Mouse (Mus musculus): ENCODE measurements at regions not wholly inside any gene's neighbourhood (a gene's known extent, or its start where the extent isn't known, plus 50 kb on each side); places are given as distances from the start of the nearest gene placed in this dataset.

DNA sequence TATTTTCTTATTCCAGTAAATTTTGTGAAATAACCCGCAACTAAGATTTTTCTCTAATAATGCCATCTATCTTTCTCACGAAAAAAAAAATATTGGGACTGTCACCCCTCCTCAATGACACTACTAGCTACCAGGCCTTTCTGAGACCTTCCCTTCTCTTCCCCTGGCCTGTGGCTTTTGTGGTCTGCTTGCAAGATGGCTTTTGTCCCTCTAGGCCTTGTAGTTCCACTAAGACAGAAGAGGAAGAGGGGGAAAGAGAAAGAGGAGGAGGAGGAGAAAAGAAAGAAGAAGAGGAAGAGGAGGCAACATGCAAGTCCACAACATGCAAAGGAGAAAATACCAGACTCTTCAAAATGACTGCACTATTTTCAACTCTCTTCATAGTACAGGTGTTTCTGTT, 590.9 kb upstream of the Sall1 start:
- DNase-seq: no peak

- DNase-seq: no peak
Observed at GRCm38 (mm10) chr8:89632304-89632703, 588.3 kb upstream of the Sall1 start.

GRCm38 (mm10) chr8:89630540-89630939, 586.6 kb upstream of the Sall1 start:
- DNase-seq: no peak

DNA sequence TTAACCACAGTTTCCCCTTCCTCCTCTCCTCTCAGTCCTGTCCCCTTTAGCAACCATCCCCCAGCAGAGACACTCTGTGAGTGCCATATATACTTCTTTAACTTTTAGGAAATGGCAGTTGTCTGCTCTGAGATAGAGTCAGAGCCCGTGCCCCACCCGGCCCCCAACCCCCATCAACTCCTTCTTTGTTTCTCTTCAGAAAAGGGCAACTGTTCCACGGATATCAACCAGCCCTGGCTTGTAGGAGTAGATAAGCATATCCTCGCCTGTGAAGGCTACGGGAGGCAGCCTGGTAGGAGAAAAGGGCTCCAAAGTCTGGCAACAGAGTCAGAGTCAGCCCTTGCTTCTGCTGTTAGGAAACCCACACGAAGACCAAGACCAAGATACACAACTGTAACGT, 574.1 kb upstream of the Sall1 start:
- no peak for DNase-seq

DNA sequence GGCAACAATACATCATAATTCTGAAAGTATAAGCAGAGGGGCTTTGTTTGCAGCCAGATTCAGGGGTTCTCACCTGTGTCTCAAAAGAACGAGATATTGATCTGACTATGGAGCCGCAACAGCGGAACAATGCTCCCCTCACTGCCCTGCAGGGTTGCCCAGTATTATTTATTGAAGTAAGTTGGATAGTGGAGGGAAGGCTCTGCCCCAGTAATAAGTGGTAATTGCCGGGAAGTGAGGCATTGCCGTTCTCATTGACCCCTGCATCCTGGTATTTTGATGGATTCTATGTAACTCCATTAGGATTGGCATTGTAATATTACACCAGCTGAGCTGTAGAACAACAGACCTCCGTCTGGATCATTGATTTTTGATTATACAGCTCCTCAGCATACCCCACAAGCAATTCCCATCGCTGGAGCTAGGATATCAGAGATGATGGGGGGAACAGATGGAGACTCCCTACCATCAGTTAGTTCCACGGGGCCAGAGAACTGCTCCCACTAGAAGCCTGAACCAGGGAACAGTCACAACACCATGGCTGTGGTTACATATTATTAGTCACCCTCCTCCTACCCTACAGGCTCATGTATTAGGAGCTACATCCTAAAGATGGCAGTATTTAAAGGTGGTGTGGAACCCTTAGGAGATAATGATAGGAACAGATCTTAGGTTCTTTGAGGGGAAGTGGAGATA, 572.0 kb upstream of the Sall1 start:
- no peak for DNase-seq

GRCm38 (mm10) chr8:89609074-89609473, 565.1 kb upstream of the Sall1 start:
- DNase-seq: no peak

DNA sequence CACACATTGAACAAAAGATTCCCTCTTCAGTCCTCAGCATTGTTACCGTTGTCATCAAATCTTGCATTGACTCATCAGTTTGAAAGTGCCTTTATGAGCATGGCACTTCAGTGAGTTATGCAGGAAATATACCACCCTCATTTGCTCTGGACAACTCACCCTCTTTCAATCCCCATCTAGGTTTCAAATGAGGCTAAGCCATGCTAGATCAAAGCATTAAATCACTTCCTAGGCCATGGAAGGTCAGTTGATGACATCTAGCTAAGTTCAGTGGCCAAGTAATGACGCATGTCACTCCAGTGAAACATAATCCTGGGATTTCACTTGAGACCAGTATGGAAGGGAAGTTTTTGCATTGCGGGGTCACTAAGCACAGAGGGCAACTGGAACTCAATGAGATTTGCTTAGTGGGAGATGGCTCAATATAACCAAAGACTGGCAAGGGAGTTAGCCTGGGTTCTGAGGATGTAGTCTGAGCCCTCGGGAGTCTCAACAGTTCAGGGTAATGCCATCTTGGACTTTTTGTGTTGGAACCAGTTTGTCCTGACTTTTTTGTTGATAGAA, 562.0 kb upstream of the Sall1 start:
- no peak for DNase-seq

- DNase-seq: no peak
Observed at GRCm38 (mm10) chr8:89604461-89604860, 560.5 kb upstream of the Sall1 start.

GRCm38 (mm10) chr8:89596380-89596779, 552.4 kb upstream of the Sall1 start:
- DNase-seq: no peak

GRCm38 (mm10) chr8:89583091-89583490, 539.1 kb upstream of the Sall1 start:
- DNase-seq: no peak

DNA sequence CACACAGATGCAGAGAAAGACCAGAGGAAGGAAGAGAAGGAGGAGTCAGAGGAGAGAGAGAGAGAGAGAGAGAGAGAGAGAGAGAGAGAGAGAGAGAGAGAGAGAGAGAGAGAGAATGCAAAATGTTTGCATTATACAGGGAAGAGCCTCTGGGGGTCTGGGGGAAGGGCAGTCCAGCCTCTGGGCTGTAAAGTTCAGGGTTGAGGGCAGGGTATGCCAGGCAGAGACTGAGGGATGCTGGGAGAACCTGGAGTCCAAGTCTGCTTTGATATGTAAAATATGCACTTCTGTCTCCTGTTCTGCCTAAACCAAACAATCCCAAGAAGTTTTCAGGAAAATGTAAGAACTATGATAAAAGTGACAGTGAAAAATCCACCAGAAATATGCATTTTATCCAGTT, 538.6 kb upstream of the Sall1 start:
- DNase-seq: no peak

- peak in 1 of 2 experiments; percentile 16 for DNase-seq
Observed at GRCm38 (mm10) chr8:89571816-89572215, 527.9 kb upstream of the Sall1 start.

GRCm38 (mm10) chr8:89570639-89571325, 526.8 kb upstream of the Sall1 start:
- no peak for DNase-seq

GRCm38 (mm10) chr8:89569406-89569805, 525.4 kb upstream of the Sall1 start:
- no peak for DNase-seq

DNA sequence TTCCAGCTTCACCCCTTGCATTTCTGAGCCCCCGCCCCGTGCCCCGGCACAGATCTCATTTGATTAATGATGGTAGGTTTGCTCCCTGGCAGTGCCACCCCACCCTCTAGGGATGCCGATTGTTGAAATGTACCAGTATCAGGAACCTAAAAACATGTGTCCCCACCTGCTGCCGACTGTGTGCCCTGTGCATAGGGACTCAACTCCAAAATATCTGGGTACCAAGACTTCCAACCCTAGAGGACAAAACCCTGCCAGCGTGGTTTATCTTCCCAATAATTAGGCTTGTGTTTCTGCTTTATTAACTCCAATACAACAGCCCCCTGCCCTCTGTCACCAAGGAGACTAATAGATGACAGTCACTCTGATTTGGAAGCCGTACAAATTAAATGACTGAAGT, 524.7 kb upstream of the Sall1 start:
- no peak for DNase-seq

DNA sequence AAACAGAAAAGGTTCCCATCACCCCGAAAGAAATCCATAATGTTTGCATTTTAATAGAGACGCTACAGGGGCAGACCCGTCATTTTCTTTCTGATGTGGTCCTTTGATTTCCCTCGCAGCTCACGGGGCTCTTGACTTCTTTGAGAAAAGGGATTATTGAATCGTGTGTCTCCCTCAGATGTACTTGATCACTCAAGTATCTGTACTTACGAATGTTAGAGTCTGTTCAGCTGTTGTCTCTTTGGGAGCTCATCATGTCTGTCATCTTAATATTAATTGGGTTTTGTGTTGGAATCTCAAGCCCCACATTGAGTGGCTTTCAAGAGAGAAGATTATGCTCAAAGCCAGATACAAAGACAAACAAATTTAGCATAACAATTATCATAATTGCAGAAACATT, 523.0 kb upstream of the Sall1 start:
- DNase-seq: no peak

- DNase-seq: no peak
Observed at GRCm38 (mm10) chr8:89566461-89566860, 522.5 kb upstream of the Sall1 start.

DNA sequence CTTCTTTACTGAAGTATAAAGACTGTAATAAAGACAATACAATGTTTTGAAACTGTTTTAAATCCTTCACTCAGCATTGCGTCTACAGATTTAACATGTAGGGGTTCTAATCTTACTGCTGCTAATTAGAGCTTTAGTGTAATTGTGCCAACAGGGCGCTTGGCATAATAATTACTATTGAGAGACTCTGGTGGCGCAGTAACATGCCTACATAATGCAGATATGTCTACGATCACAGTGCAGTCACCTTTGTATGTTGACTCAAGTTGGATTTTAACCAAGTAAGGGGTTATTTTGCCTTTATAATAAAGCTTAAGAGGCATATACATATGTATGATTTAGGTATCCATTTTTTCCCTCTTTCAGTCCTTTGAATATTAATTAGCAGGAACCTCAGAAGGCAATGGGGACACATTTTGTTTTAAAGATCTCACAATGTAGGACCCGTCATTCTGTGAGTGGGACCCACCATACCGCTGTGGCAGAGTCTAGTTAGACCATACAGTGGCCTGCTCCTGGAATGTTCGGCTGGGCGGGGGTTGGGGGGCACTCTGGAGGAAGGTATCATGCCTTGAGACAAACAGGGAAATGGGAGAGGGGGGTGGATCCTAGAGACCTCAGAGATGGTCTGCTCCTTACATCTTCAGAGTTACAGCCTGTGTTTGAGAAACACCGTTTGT, 521.3 kb upstream of the Sall1 start:
- no peak for DNase-seq

DNA sequence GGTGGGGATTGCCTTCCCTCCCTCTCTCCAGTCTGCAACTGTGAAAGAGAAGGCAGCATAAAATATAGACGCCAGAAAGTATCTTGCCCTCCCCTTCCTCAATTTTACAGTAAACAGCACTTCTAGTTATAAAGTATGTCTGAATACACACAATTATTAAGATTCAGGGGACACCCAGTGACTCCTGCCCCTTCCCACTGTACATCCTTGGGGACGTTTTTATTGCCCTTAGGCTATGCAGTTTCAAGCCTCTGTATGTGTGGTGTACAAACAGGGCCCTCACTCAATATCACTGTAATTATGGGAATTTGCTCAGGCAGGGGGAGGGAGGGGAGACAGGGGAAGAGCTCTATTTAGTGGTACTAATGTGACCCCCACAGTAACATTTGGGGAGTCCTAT, 519.6 kb upstream of the Sall1 start:
- no peak for DNase-seq

DNA sequence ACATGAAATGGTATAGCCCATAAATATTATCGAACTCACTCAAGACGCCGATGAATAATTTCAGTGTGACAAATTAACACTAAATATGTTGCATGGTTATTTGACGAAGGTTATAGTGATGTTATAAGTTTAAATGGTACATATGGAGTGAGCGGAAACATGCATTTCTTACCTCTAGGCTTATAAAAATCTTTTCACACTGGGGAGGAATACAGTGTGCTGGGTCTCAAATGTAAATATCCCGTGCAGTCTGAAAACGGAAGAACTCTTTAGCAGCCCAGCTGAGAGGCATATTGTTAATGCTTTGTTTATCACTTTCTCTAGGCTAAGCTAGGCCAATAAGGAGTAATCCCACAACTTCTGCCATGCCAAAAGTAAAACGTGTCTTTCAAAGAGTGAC, 518.6 kb upstream of the Sall1 start:
- no peak for DNase-seq

DNA sequence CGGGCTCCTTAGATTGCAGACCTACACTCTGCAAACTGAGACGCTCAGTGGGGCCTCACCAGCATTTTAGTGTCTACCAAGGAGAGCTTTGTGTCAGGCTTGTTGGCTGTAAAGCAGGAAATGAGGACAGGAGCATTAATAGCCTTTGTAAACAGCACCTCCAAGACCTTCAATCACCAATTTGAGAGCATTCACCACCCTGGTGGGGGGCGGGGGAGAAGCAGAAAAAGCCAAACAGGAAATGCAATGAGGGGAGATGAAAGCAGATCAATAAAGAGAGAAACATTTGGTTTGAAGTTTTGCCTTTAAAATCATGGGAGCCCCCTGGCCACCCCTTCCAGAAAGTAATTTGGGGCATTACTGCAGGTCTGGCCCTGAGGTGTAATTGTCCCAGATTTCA, 497.3 kb upstream of the Sall1 start:
- no peak for DNase-seq

DNA sequence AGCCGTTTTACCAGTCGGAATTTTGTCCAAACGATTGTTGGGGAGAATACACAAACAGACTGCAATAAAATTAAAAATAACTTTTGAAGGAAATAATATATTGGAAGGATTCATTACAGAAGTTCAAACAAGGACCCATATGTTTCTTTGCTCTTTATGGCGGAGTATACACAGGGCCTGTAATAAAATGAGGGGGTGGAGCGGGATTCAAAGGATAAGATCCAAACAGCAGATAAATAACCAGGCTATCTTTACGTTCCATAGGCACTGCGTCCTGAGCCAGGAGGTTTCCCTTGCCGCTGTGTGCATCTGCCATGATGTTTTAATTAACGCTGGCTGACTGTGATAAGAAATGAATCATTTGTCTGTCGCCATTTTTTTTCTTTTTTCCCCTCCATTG, 490.6 kb upstream of the Sall1 start:
- DNase-seq: no peak

DNA sequence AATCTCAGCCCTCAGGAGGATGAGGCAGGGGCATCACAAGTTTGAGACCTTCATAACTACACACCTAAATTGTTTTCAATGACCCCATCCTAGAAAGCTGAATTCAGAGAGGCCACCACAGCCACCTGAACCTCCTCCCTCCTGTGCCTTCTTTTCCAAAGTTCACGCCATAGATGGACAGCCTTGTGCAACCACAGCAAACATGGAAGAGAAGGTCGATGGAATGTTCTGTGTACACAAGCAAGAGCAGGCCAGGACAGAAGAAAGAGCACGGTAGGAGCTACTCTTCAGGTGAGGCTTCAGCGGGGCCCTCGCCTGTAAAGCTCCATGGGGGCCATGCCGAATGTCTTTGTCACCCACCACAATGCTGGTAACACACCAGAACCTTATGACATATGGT, 481.1 kb upstream of the Sall1 start:
- no peak for DNase-seq

DNA sequence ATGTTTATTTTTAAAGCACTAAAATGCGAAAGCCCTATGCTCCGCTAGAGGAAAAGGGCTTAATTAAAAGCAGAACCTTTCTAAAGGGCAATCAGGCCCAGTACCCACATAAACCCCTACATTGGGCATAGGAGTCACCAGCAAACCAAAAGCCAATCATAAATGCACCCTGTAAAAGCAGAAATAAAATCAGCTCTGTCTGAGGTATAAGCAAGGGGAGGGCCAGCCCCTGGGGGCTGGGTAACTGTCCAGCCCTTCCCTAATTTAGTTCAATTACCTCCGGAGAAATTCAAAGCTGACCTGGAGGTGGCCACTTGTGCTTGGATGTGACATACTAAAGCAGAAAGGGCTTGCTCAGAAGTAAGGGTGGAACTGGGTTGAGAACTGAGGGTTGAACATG, 479.4 kb upstream of the Sall1 start:
- DNase-seq: no peak

Measured in spleen, adult 18-20 months (tissue).